Mouse (Mus musculus) testis, adult 2 months (tissue): Measurements from ENCODE around the gene Zfp62. TPM values are rescaled to one million over a fixed set of nuclear protein-coding genes. Genes with fewer than 3 reads are reported as not detected.

Experiments used
- H3K27ac ChIP-seq: fragments of 200-500 bp; 2 replicates; pipeline ENCODE4 v1.5.1; 2012; ENCODE audit warnings: low read depth, low read length; ENCODE audit not compliant: control insufficient read depth, insufficient read depth
- H3K27me3 ChIP-seq: fragments of 200-500 bp; 2 replicates; pipeline ENCODE4 v1.6.1; 2012; ENCODE audit warnings: mild to moderate bottlenecking, low read length, moderate library complexity; ENCODE audit not compliant: control insufficient read depth, insufficient read depth
- H3K36me3 ChIP-seq: fragments of 200-500 bp; 2 replicates; pipeline ENCODE4 v1.6.1; 2012; ENCODE audit warnings: mild to moderate bottlenecking, low read length; ENCODE audit not compliant: control insufficient read depth, insufficient read depth
- H3K4me1 ChIP-seq: fragments of 200-500 bp; 2 replicates; pipeline ENCODE4 v1.6.1; 2012; ENCODE audit warnings: low read length; ENCODE audit not compliant: control insufficient read depth, insufficient read depth
- H3K4me3 ChIP-seq: fragments of 200-500 bp; 2 replicates; pipeline ENCODE4 v1.5.1; 2012; ENCODE audit warnings: low read depth, mild to moderate bottlenecking, low read length, moderate library complexity, mixed read lengths; ENCODE audit not compliant: control insufficient read depth
- CTCF ChIP-seq: fragments of 200-500 bp; IDR thresholded peaks from 2 replicates; pipeline ENCODE4 v1.5.1; 2012; ENCODE audit warnings: low read depth, mild to moderate bottlenecking, inconsistent platforms, low read length, moderate library complexity; ENCODE audit not compliant: control insufficient read depth, insufficient read depth, insufficient replicate concordance
- POLR2A ChIP-seq: fragments of 200-500 bp; IDR thresholded peaks from 2 replicates; pipeline ENCODE4 v1.6.1; 2012; ENCODE audit warnings: low read depth, mild to moderate bottlenecking, inconsistent platforms, low read length, moderate library complexity; ENCODE audit not compliant: control insufficient read depth
- polyA plus RNA-seq: library from polyadenylated mRNA; depleted of rRNA; stranded (reverse); fragments of >200 nt; gene quantifications from 2 replicates; pipeline ENCODE4 v1.2.3, GENCODE M21; 2012

Gene Zfp62
- polyA plus RNA-seq, 1 experiment: 5.4 TPM

- TF ChIP-seq POLR2A (no peak), CTCF (no peak)
- peaks cover 11% of the 10 kb centered on the region for H3K4me1 ChIP-seq
- no peaks in the 10 kb centered on the region for H3K36me3 ChIP-seq
- no peaks in the 10 kb centered on the region for H3K27me3 ChIP-seq
- H3K27ac ChIP-seq: no peak overlapping the region
- no peak overlapping the region; the same call in 1 of the 2 replicates for H3K4me3 ChIP-seq
Measured at GRCm38 (mm10) chr11:49261313-49261855, 58.3 kb downstream of the Zfp62 start.

- Histone ChIP-seq H3K4me1 (peaks cover 13% of the 10 kb centered on the region), H3K27ac (no peak overlapping the region), H3K27me3 (no peaks in the 10 kb centered on the region), H3K4me3 (peak overlapping the region; percentile 46), H3K36me3 (no peaks in the 10 kb centered on the region)
- no peak for TF ChIP-seq POLR2A
- no peak for TF ChIP-seq CTCF
Measured at GRCm38 (mm10) chr11:49262286-49262685, 59.2 kb downstream of the Zfp62 start.

- no peak overlapping the region for H3K27ac ChIP-seq
- peak overlapping the region; percentile 75 for H3K4me3 ChIP-seq
- H3K4me1 ChIP-seq: peaks cover 13% of the 10 kb centered on the region
- H3K36me3 ChIP-seq: no peaks in the 10 kb centered on the region
- no peaks in the 10 kb centered on the region for H3K27me3 ChIP-seq
- TF ChIP-seq CTCF (no peak), POLR2A (no peak)
Measured at GRCm38 (mm10) chr11:49263149-49263548, 60.1 kb downstream of the Zfp62 start.

GRCm38 (mm10) chr11:49264081-49264480 lies 61.0 kb downstream of the Zfp62 start:
- peak overlapping the region; percentile 64 for H3K4me3 ChIP-seq
- TF ChIP-seq POLR2A (no peak), CTCF (no peak)
- peaks cover 13% of the 10 kb centered on the region for H3K4me1 ChIP-seq
- no peaks in the 10 kb centered on the region for H3K27me3 ChIP-seq
- H3K36me3 ChIP-seq: no peaks in the 10 kb centered on the region
- no peak overlapping the region for H3K27ac ChIP-seq

GRCm38 (mm10) chr11:49264622-49265021 lies 61.5 kb downstream of the Zfp62 start:
- Histone ChIP-seq H3K4me3 (peak overlapping the region; percentile 64), H3K4me1 (peaks cover 13% of the 10 kb centered on the region), H3K27ac (peak overlapping the region; percentile 34; the same call in 1 of the 2 replicates), H3K36me3 (no peaks in the 10 kb centered on the region), H3K27me3 (no peaks in the 10 kb centered on the region)
- TF ChIP-seq POLR2A (no peak), CTCF (no peak)

GRCm38 (mm10) chr11:49265101-49265500 lies 62.0 kb downstream of the Zfp62 start:
- TF ChIP-seq CTCF (no peak), POLR2A (no peak)
- Histone ChIP-seq H3K36me3 (no peaks in the 10 kb centered on the region), H3K27me3 (no peaks in the 10 kb centered on the region), H3K4me3 (peak overlapping the region; percentile 64), H3K4me1 (peaks cover 13% of the 10 kb centered on the region), H3K27ac (no peak overlapping the region)

- H3K27me3 ChIP-seq: no peaks in the 10 kb centered on the region
- no peak overlapping the region for H3K27ac ChIP-seq
- no peaks in the 10 kb centered on the region for H3K36me3 ChIP-seq
- H3K4me3 ChIP-seq: no peak overlapping the region
- H3K4me1 ChIP-seq: peaks cover 13% of the 10 kb centered on the region
- TF ChIP-seq POLR2A: no peak
- no peak for TF ChIP-seq CTCF
Measured at GRCm38 (mm10) chr11:49266671-49267070, 63.6 kb downstream of the Zfp62 start.

- H3K27ac ChIP-seq: no peak overlapping the region
- peaks cover 13% of the 10 kb centered on the region for H3K4me1 ChIP-seq
- TF ChIP-seq POLR2A (no peak), CTCF (no peak)
- no peaks in the 10 kb centered on the region for H3K36me3 ChIP-seq
- no peaks in the 10 kb centered on the region for H3K27me3 ChIP-seq
- no peak overlapping the region for H3K4me3 ChIP-seq
Measured at GRCm38 (mm10) chr11:49267316-49267715, 64.2 kb downstream of the Zfp62 start.
